Mouse (Mus musculus): Measurements from ENCODE around the gene Ttc34. TPM values are rescaled to one million over a fixed set of nuclear protein-coding genes. Genes with fewer than 3 reads are reported as not detected.

The Ttc34 gene
- total RNA-seq, 4 experiments from 2014 or later = not detected

DNA sequence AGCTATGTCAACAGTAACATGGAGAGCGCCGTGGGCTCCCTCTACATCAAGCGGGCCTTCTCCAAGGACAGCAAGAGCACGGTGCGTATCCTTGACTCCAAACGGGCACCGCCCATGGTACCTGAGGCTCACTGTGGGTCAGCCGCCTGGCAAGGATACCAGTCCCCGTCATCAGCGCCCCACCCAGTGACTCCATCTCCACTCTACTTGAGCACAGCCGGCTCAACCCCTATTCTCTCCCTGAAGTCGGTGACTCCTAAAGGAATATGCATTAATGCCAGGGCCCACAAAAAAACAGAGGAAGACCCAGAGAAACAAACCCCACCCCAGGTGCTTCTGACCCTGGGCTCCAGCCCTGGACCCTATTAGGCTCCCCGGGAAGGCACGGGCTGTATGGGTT lies 53.6 kb downstream of the Ttc34 start:
- DNase-seq (ENCODE audit: low spot score in 2 of 2) = no peak

GRCm38 (mm10) chr4:154895549-154895948 lies 58.3 kb downstream of the Ttc34 start:
- no peak for DNase-seq (ENCODE audit: low spot score in 2 of 2)

DNA sequence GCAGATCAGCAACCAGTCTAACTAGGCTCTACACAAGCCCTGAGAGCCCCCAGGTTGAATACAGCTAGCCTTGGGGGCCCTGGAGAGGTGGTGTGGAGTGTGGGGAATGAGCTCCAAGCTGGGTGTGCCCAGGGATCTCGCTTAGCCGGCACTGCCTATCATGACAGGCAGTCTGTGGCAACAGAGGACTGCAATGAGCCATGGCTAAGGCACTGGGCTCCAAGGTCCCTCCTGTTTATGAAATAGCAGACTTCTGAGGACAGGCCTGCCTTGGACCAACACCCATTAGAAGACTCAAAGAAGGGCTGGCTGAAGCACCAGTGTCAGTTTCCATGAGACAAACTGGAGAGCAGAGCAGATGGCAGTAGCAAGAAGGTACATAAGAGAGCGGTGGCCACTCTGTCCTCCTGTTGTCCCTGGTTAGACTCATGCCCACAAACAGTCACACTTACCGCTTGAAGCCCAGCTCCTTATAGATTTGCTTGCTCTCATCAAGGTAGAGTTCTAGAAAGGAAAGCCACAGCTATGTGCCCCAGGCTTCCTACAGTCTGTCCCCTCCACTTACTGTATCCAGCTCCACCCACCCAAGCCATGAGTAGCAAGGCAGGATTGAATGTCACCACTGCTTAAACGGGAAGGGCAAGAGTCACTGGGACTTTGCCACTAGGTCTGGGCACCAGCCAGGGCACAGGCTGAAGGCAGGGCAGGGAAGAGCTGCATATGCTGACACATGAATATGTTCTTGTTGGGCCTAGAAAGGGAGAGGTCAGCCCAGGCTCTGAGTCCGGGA lies 60.6 kb downstream of the Ttc34 start:
- DNase-seq (ENCODE audit: low spot score in 2 of 2) = peak; percentile 63 to 73

DNA sequence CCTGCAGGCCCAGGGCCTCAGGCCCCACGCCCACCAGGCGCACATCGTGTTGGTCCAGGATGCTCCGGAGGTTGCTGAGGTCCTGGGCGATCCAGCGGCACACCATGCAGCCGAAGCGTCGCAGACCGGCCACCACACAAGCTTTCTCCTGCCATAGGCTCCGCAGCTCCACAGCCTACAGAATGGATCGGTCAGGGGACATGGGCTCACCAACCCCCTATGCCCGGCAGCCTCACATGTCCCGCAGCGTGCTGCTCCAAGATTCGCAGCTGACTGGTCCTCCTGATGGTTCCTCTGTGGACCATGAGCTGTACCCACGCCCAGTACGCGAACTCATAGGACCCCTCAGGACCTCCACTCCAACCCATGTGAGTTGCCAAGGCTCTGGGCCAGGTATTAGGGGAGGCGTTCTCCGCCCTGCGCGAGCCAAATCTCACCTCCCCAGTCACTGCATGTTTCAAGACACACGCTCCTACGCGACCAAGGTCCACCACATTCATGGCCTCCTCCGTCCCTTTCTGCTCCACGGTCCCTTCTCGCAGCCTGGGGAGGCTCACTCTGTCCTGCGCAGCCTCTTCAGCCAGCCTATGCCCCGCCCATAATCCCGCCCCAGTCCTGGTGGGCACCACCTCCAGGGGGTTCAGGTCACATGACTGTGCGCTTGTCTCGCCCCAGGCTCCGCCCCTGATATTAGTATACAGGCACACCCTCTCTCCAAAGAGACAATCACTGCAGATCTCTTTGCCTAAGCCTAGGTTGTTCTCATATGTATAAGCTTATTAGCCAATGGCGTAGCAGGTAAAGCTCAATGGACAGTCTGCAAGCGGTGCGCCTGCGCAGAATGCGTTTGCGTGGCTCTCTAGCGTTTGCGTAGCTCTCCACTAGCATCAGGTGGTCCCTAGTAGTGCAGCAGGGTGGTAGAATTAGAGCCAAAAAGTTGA lies 61.5 kb downstream of the Ttc34 start, which contains the start of gene Fam213b:
TSS of gene Fam213b (minus strand) at position 630 of the 941 bp plus-strand sequence.
- DNase-seq (ENCODE audit: low spot score in 2 of 2) = peak; percentile 61 to 74

DNA sequence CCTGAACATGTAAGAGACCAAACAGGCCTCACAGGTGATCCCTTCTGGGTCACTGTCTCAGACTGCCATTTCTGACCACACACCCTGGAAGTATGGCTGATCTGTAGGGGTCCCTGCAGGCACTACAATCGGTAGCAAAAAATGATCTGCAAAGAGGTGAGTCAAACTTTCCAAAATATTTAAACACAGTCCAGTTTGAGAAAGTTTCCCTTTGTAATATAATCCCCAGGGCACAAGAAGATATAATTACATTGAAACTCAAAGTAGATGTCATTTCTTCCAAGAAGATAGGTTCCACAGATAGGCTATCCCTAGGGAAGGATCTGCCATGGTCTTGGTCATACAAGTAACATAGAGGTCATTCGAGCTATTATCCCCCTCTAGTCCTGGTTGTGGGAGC lies 65.1 kb downstream of the Ttc34 start:
- no peak for DNase-seq (ENCODE audit: low spot score in 2 of 2)

- peak; percentile 40 to 43 for DNase-seq (ENCODE audit: low spot score in 2 of 2)
Observed at GRCm38 (mm10) chr4:154904185-154905071, 67.2 kb downstream of the Ttc34 start.

- DNase-seq (ENCODE audit: low spot score in 2 of 2) = no peak
Observed at GRCm38 (mm10) chr4:154907833-154908232, 70.6 kb downstream of the Ttc34 start.

- no peak for DNase-seq (ENCODE audit: low spot score in 2 of 2)
Observed at GRCm38 (mm10) chr4:154908490-154908889, 71.2 kb downstream of the Ttc34 start.

GRCm38 (mm10) chr4:154910606-154911522 lies 73.6 kb downstream of the Ttc34 start:
- DNase-seq (ENCODE audit: low spot score in 2 of 2) = no peak

- DNase-seq (ENCODE audit: low spot score in 2 of 2) = no peak
Observed at GRCm38 (mm10) chr4:154911644-154912043, 74.4 kb downstream of the Ttc34 start.

DNA sequence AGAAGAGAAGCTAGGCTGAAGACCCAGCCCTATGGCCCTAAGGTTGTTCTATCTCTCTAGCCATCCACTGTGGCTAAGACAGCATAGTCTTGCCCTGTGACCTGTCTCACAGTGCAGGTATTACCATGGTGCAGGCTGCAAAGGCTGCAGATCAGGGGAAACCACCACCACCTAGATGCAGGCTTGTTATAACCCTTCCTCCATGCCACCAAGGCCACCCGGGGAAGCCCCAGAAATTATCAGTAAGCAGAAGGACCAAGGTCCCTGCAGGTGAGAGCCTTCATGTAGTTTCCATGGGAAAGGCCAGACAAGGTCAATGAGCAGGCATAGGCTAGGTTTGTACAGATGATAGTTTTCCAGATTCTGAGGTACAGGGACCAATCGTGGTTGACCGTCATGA lies 76.6 kb downstream of the Ttc34 start:
- DNase-seq (ENCODE audit: low spot score in 2 of 2) = no peak

- DNase-seq (ENCODE audit: low spot score in 2 of 2) = no peak
Observed at GRCm38 (mm10) chr4:154914252-154914651, 77.0 kb downstream of the Ttc34 start.

GRCm38 (mm10) chr4:154914707-154915106 lies 77.4 kb downstream of the Ttc34 start:
- no peak for DNase-seq (ENCODE audit: low spot score in 2 of 2)

DNA sequence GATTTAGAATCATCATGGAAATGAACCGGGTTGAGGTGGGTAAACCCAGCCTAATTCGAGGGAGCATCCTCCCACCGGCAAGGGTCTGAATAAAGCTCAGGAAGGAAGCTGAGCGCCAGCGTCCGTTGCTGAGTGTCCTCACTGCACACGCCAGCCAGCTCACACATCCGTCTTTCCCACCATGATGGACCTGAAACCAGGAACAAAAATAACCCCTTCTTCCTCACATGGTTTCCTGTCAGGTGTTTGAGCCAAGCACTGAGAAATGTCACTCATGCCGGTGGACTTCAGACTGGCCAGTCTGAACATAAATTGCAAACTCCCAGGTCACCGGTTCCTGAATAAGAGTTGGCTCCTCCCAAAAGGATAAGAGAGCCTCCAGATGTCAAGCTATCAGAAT lies 78.0 kb downstream of the Ttc34 start:
- DNase-seq (ENCODE audit: low spot score in 2 of 2) = no peak

DNA sequence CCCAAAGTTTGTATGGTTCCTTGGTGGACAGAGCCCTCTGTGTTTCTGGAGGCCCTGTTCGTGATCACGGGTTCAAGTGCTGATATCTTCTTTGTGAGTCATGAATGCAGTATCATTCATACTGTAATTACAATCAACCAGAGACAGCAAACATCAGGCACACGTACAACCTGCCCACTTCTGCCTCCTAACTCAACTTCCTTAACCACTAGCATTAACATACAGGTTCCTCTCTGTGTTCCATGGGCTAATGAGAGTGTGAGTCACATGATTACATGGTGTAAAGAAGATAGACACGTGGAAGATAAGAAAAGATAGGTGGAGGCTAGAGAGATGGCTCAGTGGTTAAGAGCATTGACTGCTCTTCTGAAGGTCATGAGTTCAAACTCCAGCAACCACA lies 79.4 kb downstream of the Ttc34 start:
- no peak for DNase-seq (ENCODE audit: low spot score in 2 of 2)

Other genes starting within 250 kb of the Ttc34 start
- 1 to 10 TPM in 3 of 4 experiments, under 1 TPM in 1; 0.73 to 3.1 (median 1.4) TPM for gene Prdm16, start 200.6 kb upstream of the Ttc34 start, total RNA-seq (2022)
- not detected for gene Actrt2, start 169.6 kb upstream of the Ttc34 start, total RNA-seq (2022)
- gene Mmel1, start 32.1 kb downstream of the Ttc34 start, total RNA-seq (2022) = not detected
- gene Fam213b, start 61.7 kb downstream of the Ttc34 start, total RNA-seq (2022) = 10 to 100 TPM; 84.8 to 99.7 (median 97.8) TPM
- 1 to 10 TPM; 1.2 to 3.5 (median 1.9) TPM for gene Tnfrsf14, start 91.1 kb downstream of the Ttc34 start, total RNA-seq (2022)
- gene Hes5, start 123.5 kb downstream of the Ttc34 start, total RNA-seq (2022) = not detected
- gene Pank4, start 126.7 kb downstream of the Ttc34 start, total RNA-seq (2022) = 10 to 100 TPM; 28.2 to 31.7 (median 31.5) TPM
- gene Plch2, start 219.3 kb downstream of the Ttc34 start, total RNA-seq (2022) = under 1 TPM in 3 of 4 experiments, not detected in 1; 0.13 to 0.73 (median 0.15) TPM
- 10 to 100 TPM; 10.4 to 12.4 (median 11.4) TPM for gene Pex10, start 229.6 kb downstream of the Ttc34 start, total RNA-seq (2022)
- gene Rer1, start 248.9 kb downstream of the Ttc34 start, total RNA-seq (2022) = 10 to 100 TPM; 52.2 to 64.6 (median 59.8) TPM
- gene Morn1, start 249.1 kb downstream of the Ttc34 start, total RNA-seq (2022) = 1 to 10 TPM; 1.2 to 2.1 (median 1.4) TPM

All from gastrocnemius, adult 8-10 months (tissue).